Mouse (Mus musculus) kidney, postnatal 0 days (tissue): Measurements from ENCODE around the gene Igf2r. TPM values are rescaled to one million over a fixed set of nuclear protein-coding genes. Genes with fewer than 3 reads are reported as not detected.

Experiments
- ATAC-seq: fragments of 200-750 bp; cut with Nextera tagmentation; replicated peaks from 2 replicates; pipeline ENCODE4 v1.8.0; 2017; ENCODE audit warnings: low read depth, moderate number of reproducible peaks, moderate TSS enrichment, moderate library complexity; ENCODE audit not compliant: low FRiP score
- DNase-seq: peaks from one replicate; pipeline ENCODE4 v3.0.0-alpha.2; 2016; ENCODE audit warnings: low spot score
- H3K27ac ChIP-seq: fragments of 300-500 bp; sonication (generic); 2 replicates; pipeline ENCODE4 v1.5.1; 2014; ENCODE audit warnings: mild to moderate bottlenecking
- H3K27me3 ChIP-seq: fragments of 300-500 bp; sonication (generic); 2 replicates; pipeline ENCODE4 v1.6.1; 2014; ENCODE audit warnings: low read length, mixed read lengths; ENCODE audit not compliant: insufficient read depth
- H3K36me3 ChIP-seq: fragments of 300-500 bp; sonication (generic); 2 replicates; pipeline ENCODE4 v1.6.1; 2014; ENCODE audit warnings: low read length, mixed read lengths; ENCODE audit not compliant: insufficient read depth
- H3K4me1 ChIP-seq: fragments of 300-500 bp; sonication (generic); replicated peaks from 2 replicates; pipeline ENCODE4 v1.6.1; 2014; ENCODE audit warnings: antibody characterized with exemption, low read length, mixed read lengths; ENCODE audit not compliant: insufficient read depth
- H3K4me2 ChIP-seq: fragments of 300-500 bp; sonication (generic); 2 replicates; pipeline ENCODE4 v1.6.1; 2014; ENCODE audit warnings: mild to moderate bottlenecking, low read length, moderate library complexity, mixed read lengths
- H3K4me3 ChIP-seq: fragments of 300-500 bp; sonication (generic); replicated peaks from 2 replicates; pipeline ENCODE4 v1.5.1; 2014; ENCODE audit warnings: low read depth, low read length
- H3K9ac ChIP-seq: fragments of 300-500 bp; sonication (generic); 2 replicates; pipeline ENCODE4 v1.6.1; 2014; ENCODE audit warnings: low read depth, low read length
- H3K9me3 ChIP-seq: fragments of 300-500 bp; sonication (generic); replicated peaks from 2 replicates; pipeline ENCODE4 v1.6.1; 2016; ENCODE audit warnings: low read length, inconsistent platforms, mixed read lengths
- CTCF ChIP-seq: IDR thresholded peaks from 2 replicates; pipeline ENCODE4 v1.5.1; 2016; ENCODE audit warnings: antibody characterized with exemption, low read depth, mild to moderate bottlenecking, moderate library complexity
- WGBS: fragments of 180-500 bp; shearing (Covaris S2); extraction: QIAGEN DNeasy Blood & Tissue Kit; methylation state at CpG from one replicate; pipeline ENCODE4 v1.1.7; 2014; 5-methylcytosine and 5-hydroxymethylcytosine counted together
- polyA plus RNA-seq: library from polyadenylated mRNA; unstranded; fragments of >200 nt; fragmentation: Nextera tagmentation; extraction: Ambion mirVana; gene quantifications from 2 replicates; pipeline ENCODE4 v1.2.1, GENCODE M21; 2015

Igf2r gene
- polyA plus RNA-seq, 1 experiment from 2014 or later, result 16.1 TPM

DNA sequence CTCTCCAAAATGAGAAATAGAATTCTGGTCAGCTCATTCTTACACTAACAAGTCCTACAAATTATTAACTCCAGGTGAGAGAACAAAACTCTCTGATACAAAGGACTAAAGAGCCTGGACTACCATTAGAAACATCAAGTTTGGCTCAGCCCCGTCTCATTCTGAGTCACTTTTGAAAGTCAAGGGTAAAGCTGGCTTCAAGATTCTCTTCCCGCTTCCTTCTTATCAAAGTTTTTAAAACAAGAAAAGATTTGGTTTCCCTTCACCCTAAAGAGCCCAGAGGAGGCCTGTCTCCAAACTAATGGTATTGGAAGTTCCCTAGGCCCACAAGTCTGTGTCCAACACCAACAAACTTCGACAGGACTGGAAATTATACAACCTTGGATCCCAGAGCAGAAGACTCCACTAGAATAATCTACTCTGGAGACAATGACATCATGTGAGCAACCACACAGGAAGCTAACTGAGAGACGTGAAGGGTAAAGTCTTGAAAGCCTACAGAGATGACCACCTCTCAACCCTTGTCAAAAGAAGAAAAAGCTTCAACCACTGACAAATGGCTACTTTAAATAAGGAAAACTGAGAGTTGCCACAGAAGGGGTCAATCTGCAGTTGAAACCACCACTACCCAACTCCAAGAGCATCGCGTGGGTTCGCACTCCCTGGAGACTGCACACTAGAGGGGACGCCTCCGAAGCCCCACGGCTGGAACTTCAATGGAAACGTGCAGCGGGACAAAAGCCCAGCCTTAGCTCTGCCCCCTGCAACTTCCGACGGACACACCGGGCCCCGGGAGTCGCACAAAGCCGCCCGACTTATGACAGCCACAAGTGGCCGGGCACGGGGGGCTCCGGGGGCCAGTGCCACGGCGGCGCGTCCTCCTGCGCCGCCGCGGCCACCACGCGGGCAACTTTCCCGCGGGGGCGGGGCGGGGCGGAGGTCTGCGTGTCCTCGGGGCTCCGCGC is 767 bp downstream of the Igf2r start:
- TF ChIP-seq CTCF, result no peak
- H3K4me3 ChIP-seq, result peak overlapping the region; percentile 63
- H3K27ac ChIP-seq, result peak overlapping the region; percentile 82
- peak; percentile 9; the same call in 1 of the 2 replicates for ATAC-seq
- no peaks in the 10 kb centered on the region for H3K9me3 ChIP-seq
- peak overlapping the region; percentile 63 for H3K4me2 ChIP-seq
- peak; percentile 49 for DNase-seq
- peak overlapping the region; percentile 82 for H3K9ac ChIP-seq
- no peaks in the 10 kb centered on the region for H3K27me3 ChIP-seq
- H3K36me3 ChIP-seq, result 0 out of 2 replicates have a peak, but pooled peaks cover under 1% of the 10 kb centered on the region
- H3K4me1 ChIP-seq, result peaks cover 14% of the 10 kb centered on the region; the same call in 1 of the 2 replicates
- WGBS, result 35% methylated on average over 41 of the region's 41 CpGs

DNA sequence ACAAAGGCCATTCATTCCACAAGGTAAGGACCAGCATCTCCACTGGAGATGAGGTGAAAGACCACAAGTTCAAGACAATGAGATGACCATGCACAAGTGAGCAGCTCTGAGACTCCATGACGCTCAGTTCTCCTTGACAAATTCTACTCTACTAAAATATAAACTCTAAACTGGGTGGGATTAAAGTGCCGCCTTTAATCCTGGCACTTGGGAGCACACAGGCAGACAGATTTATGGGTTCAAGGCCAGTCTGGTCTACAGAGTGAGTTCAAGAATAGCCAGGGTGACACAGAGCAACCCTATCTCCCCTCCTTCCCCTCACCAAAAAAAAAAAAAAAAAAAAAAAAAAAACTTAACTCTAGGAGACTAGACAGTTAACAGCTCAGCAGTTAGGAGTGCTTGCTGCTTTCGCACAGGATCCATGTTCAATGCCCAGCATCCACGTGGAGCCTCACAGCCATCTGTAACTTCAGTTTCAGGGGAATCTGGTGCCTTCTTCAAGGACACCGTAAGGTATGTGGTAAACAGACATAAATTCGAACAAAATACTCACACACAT is 2.1 kb downstream of the Igf2r start:
- no peak; the same call in 1 of the 2 replicates for ATAC-seq
- Histone ChIP-seq H3K4me1 (peaks cover 14% of the 10 kb centered on the region; the same call in 1 of the 2 replicates), H3K27ac (peak overlapping the region; percentile 82; the same call in 1 of the 2 replicates), H3K9me3 (no peaks in the 10 kb centered on the region), H3K27me3 (no peaks in the 10 kb centered on the region), H3K4me3 (peak overlapping the region; percentile 63), H3K4me2 (peak overlapping the region; percentile 63), H3K9ac (0 out of 2 replicates have a peak overlapping the region, but pooled peaks have one; percentile 82), H3K36me3 (0 out of 2 replicates have a peak, but pooled peaks cover 4% of the 10 kb centered on the region)
- 48% methylated on average over 6 of the region's 6 CpGs for WGBS
- DNase-seq, result no peak
- TF ChIP-seq CTCF, result no peak

DNA sequence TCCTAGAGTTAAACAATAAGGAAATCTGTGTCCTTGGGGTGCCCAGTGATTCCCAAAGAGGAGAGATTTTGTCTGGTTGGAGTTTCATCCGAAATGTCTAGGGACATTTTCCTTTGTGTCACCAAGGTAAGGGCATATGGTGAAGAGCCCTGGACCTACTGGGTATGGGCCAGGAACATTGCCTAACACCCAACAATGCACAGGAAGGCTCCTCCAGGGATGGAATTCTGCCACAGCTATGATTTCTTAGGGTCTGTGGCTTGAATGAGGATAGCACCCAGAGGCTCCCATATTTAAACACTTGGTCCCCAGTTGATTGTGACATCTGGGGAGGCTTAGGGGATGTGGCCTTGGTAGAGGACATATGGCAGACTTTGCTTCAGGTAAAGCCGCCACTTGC is 6.1 kb downstream of the Igf2r start:
- Histone ChIP-seq H3K36me3 (0 out of 2 replicates have a peak, but pooled peaks cover 4% of the 10 kb centered on the region), H3K4me1 (peaks cover 21% of the 10 kb centered on the region; the same call in 1 of the 2 replicates), H3K9ac (no peak overlapping the region), H3K27ac (no peak overlapping the region), H3K4me2 (no peak overlapping the region), H3K27me3 (no peaks in the 10 kb centered on the region), H3K4me3 (no peak overlapping the region), H3K9me3 (no peaks in the 10 kb centered on the region)
- ATAC-seq (no peak), DNase-seq (no peak)
- 91% methylated on average over 2 of the region's 2 CpGs for WGBS
- TF ChIP-seq CTCF, result no peak

DNA sequence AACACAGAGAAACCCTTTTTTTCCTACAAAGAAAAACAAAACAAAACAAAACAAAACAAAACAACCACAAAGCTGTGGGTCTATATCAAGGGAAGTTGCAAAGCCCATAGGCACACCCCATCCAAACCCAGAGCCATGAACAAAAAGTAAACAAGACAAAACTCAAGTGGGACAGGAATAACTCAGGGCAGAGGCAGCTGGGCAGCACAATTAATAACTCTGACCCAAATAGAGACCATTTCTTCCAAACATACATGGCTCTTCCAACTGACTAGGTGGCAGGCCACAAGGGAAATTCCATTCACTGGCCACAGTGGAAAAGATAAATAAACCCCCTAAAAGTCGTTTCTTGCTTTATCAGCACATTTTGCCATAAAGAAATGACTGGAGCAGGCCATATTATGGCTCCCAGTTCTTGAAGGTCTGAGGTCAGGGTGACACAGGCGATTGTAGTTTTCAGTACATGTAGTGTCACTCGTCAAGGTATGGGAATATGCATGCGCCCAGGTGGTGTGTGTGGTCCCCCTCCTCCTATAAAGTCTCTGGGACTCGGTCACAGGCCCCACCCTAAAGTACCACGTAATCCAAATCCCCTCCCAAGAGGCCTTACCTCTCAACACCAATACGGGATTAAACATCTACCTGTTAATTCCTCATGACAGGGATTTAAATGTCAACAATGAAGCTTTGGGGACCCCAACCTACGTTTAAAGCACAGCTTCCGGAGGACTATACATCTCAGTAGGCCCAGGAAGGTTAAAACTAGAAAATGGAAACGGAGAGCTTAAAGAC is 8.9 kb downstream of the Igf2r start:
- Histone ChIP-seq H3K27me3 (no peaks in the 10 kb centered on the region), H3K4me3 (no peak overlapping the region), H3K36me3 (0 out of 2 replicates have a peak, but pooled peaks cover 4% of the 10 kb centered on the region), H3K27ac (0 out of 2 replicates have a peak overlapping the region, but pooled peaks have one; percentile 3), H3K9ac (no peak overlapping the region), H3K9me3 (no peaks in the 10 kb centered on the region), H3K4me2 (no peak overlapping the region), H3K4me1 (peaks cover 15% of the 10 kb centered on the region; the same call in 1 of the 2 replicates)
- no peak for TF ChIP-seq CTCF
- ATAC-seq (no peak), DNase-seq (no peak)
- WGBS, result 75% methylated on average over 10 of the region's 10 CpGs

DNA sequence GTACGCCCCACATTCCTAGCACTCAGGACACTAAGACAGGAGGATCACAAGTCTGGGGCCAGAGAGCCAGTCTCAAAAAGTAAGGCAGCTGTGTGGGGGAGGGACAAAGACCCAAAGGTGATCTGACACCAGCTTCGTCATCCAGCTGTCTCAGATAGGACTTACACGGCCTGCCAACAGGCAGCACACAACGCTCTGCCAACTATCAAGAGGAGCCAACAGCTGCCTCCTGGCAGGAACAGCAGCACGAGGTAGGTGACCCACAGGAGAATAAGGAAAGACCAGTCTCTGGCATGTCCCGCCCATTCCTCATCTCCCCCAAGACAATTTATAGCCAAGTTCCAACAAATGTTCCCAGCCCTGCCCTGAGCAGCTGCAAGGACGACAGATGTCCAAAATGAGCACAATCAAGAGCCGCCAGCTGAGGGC is 9.8 kb downstream of the Igf2r start:
- H3K4me3 ChIP-seq, result no peak overlapping the region
- 29% methylated on average over 8 of the region's 8 CpGs for WGBS
- ATAC-seq, result 0 out of 2 replicates have a peak, but pooled peaks have one; percentile 37

More for the DNA sequence above, 9.8 kb downstream of the Igf2r start:
- no peaks in the 10 kb centered on the region for H3K27me3 ChIP-seq
- no peak overlapping the region for H3K9ac ChIP-seq
- H3K4me2 ChIP-seq, result no peak overlapping the region
- 0 out of 2 replicates have a peak overlapping the region, but pooled peaks have one; percentile 3 for H3K27ac ChIP-seq
- 0 out of 2 replicates have a peak, but pooled peaks cover 4% of the 10 kb centered on the region for H3K36me3 ChIP-seq
- H3K4me1 ChIP-seq, result peaks cover 22% of the 10 kb centered on the region; the same call in 1 of the 2 replicates
- TF ChIP-seq CTCF, result no peak
- no peak for DNase-seq
- H3K9me3 ChIP-seq, result no peaks in the 10 kb centered on the region
